Mouse (Mus musculus) hematopoietic stem cell, adult 5-6 weeks (primary cell): ENCODE measurements around the gene Sfswap. TPM values are rescaled to one million over a fixed set of nuclear protein-coding genes. Genes with fewer than 3 reads are reported as not detected.
A peak's percentile ranks its signal among the peaks of the same experiment; 100 is the strongest.

ENCODE experiments used
- ATAC-seq, 2 experiments: fragments of 125-278 bp in 1 of 2; replicated peaks in 1 of 2; 2 replicates each; pipeline ENCODE4 v1.8.0; 2016 to 2017; ENCODE audit warnings: inconsistent platforms in 2 of 2, mild to moderate bottlenecking in 2 of 2, moderate number of reproducible peaks in 2 of 2, low read depth in 1 of 2, moderate TSS enrichment in 1 of 2; ENCODE audit not compliant: low FRiP score in 2 of 2, poor library complexity in 2 of 2, severe bottlenecking in 2 of 2, insufficient read depth in 1 of 2, low TSS enrichment in 1 of 2
- total RNA-seq: library from RNA; stranded (forward); fragments of 172-1452, 232-1000 nt; gene quantifications from 2 replicates; pipeline ENCODE4 v1.2.3, GENCODE M21; 2017

Gene Sfswap
- 72.3 and 75.2 TPM in 2 replicates for total RNA-seq

DNA sequence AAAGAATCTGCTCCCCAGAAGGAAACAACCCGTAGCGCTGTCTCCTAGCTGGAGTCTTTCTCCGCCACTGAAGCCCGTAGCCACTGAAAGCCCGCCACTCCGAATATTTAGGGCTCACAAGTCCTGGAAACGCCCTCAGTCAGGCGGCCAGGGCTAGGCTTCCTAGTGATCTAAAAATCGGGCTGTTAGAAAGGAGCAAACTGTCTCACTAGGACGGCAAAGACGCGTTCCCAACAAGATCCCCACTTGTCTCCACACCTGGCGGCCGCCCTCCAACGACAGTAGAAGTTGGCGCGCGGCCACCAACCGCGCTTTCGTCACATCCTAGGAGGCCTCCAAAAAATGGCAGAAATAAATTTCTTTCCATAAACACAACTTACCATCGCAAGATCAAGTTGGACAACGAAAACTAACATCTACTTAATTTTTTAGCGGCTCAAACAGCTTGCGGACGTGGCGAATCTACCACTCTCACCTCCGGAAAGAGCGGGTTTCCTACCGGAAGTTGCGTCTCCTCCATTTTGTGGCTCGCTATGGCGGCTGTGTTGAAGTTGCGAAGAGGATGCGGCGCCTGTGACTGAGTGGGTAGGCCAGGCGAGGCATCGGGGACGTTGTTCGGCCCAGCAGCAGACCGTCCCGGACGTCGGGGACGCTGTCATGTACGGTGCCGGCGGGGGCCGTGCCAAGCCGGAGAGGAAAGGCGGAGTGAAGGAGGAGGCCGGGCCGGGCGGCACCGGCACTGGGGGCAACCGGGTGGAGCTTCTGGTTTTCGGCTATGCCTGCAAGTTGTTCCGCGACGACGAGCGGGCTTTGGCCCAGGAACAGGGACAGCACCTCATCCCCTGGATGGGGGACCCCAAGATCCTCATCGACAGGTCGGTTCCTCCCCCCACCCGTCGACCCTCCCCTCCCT is at the start of gene Sfswap:
Gene Sfswap (plus strand): TSS at position 500 of the 913 bp plus-strand sequence.
- ATAC-seq = peak; percentile 58 to 85

DNA sequence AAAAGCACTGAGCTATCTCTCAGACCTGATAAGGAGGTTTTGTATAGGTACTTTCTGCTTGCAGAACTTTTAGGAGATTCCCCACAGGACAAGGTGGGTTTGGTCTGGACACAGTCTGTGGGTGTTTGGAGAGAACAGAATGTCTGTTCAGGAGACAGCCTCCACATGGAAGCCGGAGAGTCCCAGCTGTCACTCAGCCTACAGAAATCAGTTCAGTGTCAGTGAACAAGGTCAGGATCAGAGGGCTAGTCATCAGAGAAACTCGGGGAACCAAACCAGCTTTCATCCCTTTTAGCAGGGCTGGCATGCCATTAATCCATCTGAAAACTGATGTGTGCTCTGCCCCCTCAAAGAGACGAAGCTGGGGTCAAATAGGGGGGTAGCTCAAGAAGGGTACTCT is 48.5 kb upstream of the Sfswap start:
- ATAC-seq = no peak

DNA sequence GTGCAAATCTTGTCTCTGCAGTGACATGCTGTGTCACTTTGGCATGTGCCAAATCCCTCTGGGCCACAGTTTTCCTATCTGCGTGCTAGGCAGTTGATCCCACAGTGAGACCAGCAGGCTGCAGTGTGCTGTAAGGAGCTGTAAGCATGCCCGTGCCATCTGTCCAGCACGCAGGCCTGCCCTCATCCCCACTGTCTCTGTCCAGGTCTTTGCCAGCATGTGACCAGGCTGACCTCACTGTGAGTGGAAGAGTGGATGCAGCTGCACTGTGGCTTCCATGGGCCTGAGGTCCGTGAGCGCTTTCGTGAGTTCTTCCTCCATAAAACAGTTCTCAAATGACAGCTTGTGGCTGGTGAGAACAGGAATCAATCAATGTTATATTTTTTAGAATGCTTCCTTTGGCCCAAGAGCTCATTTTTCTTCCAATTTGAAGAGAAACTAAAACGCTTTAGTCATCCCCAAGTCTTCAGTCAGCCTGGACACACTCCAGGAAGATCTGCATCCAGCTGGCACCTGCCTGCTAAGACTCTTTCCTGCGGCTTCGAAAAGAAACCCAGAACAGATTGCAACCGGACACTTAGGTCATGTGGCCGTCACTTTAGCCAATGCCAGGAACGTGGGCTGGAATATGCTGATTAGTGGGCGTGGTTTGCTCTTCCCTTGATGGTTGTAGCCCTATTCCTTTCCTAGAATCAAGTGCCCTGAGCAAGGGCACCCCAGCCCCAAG is 46.1 kb upstream of the Sfswap start:
- ATAC-seq = peak; percentile 76 to 84

DNA sequence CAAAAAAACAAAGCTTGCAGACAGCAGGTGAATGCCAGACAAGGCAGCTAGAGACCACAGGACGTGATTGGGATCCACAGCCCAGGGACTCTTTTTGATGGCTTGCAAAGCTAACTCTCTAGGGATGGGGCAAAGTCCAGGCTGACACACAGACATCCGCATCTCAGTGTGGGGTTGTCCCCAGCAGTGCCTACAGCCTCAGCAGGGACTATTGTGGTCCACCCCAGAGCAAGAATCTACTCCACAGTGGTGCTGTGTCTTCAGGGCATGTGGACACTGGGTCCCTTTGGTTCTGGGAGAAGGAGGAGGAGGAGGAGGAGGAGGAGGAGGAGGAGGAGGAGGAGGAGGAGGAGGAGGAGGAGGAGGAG is 45.5 kb upstream of the Sfswap start:
- ATAC-seq = peak; percentile 8 to 18; a peak in 2 of 4 replicates

DNA sequence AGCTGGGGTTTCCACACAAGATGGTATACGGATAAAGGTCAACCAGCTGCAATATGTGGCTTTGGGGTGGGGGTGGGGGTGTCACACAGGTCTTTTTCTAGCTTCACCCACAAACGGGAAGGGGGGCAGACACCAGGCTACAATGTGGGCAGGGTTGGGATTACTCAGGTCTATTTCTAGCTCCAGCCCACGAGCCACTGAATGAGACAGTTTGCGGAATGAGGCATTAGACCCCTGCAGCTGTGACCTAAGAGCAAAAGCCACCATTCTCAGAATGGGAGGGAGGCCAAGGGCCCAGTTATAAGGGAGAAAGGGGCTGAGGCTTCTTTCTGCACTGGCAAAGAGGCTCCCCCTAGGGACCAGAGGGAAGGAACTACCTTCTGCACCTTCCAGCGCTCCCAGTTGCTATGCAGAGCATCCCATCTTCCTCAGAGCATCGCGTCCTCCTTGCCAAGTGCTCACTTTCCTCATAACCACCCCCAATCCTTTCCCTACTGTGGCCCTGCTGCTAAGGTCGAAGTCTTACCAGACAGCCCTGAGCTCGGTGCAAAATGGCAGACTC is 44.4 kb upstream of the Sfswap start:
- peak in 1 of 2 experiments; percentile 1; a peak in 1 of 4 replicates for ATAC-seq

DNA sequence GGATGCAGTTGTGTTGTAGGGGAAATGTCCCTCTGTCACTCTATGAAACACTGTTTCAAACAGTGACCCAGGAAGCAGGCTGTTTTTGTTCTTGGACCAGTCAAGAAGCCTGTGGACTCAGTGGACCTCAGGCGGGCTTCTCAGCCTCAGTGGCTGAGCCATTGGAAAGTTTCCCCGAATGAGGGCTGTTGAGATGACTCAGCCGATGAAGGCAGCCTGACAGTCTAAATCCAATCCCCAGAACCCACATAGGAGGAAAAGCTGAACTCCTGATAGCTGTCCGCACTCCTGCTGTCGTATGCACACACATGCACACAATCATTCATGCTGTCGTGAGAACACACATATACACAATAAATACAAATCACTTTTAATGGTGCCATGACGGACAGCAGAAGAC is 42.9 kb upstream of the Sfswap start:
- ATAC-seq = no peak

DNA sequence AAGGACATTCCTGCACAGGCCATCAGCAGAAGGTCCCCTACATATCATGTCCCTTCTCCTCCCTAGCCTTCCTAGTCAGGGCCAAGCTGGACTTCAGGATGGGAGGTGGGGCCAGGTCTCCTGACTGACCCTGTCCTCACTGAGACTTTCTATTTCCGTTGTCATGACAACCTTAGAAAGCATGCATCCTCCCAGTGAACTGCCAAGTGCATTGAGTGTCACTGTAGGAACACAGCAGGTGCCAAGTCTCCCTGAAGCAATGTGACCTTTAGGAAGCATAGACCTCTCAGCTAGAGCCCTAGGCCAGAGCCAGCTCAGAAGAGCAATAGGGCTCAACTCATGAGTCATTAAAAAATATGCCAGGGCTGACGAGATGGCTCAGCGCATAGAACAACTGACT is 42.5 kb upstream of the Sfswap start:
- ATAC-seq = no peak

DNA sequence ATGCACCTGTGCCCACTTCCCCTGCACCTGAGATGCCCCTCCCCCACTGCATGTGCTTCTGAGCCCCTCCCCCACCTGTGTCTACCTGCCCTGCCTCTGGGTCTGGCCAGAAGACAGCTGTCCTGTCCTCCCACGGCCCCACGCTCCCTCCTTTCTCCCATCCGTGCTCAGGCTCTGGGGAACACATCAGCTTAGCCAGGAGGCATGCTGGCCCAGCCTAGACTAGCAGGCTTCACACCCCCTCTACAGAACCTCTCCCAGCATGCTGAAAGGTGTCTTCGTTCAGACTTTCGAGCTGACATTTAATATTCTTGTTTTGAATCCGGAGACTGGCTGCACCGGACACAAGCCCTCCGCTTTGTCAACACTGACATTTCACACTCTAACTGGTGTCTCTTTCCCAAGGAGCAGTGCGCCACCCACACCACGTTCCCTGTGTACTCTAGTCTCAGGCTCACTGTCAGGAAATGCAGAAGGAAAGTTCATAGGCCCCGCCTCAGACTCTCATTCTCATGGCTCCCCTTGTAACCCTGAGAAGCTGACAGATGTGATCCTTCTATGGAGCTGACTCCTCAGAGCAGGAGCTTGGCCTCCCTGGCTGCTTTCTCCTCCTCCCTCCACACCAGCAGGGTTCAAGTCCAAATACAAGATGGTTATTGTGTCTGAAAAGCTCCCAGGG is 40.1 kb upstream of the Sfswap start:
- ATAC-seq = no peak

DNA sequence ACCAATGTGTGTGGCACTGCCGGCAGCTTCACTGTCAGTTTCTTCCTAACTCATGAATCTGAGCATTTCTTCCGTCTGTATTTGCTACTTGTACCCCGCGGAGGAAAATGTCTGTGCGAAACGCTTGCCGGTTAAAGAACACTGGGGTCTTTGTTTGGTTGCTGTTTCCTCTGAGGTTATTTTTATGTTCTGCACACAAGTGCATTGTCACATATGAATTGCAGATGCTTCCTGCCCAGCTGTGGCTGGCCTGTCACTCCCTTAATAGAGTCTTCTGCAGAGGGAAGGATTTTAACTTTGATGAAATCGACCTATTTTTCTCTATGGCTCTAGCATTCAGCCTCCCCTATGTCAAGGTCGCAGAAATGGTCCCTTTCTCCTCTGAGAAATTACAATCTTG is 37.4 kb upstream of the Sfswap start:
- peak; percentile 40 to 57 for ATAC-seq

DNA sequence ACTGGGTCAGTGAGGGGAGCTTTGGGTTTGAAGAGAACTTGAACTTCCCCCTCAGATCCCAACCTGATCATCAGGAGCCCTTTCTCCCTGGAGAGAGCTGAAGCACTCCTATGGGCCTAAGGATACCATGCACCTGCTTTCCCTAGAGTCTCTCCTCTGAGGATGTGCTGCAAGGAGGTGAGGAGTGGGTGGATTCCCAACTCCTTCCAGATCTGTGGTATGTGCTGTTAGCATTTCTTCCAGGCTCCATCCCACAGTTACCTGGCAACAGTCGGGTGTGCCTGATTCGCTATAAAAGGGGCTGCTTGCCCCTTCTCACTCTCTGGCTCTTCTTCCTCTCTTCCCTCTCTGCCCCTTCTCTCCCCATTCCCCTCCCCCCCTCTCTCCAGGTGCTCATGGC is 35.2 kb upstream of the Sfswap start:
- ATAC-seq = no peak

DNA sequence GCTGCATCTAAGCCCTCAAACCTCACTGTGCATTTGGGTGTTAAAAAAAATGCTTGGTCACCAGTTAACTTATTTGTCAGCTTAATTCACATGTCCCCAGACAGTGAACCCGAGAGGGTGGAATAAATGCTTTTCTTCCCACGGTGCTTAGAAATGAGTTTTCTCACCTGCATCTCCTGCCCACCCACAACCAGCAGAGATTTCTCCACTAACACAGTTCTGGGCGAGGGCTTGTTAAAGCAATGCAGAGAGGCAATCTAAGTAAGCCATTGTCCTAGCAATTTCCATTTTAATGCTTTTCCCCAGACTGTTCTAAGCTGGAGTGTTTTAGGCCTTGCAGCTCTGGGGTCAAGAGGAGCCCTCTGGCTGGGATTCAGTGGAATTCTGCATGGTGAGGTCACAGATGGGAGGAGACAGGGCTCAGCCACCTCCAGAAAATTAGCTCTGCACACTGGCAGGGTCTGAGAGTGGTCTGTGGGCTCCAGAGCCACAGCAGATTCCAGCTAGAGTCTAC is 25.4 kb upstream of the Sfswap start:
- no peak for ATAC-seq

DNA sequence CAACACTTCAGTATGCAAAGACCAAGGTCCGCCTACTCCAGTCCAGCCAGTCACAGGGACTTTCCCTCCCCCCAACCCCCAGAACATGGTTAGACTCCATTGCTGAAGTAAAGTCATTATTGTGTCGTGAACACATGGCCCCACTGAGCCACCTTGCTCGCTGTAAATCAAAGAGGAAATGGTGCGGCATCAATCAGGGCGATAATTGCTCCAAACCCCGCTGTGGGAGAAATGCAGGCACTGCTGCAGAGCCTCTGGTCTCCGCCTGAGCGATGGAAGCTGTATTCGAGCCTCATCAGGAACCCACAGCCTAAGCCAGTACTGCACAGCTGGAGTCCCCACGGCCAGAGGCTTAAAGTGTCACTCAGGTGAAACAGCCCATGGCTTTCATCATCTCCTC is 11.1 kb upstream of the Sfswap start:
- ATAC-seq = 0 out of 4 replicates have a peak, but pooled peaks of 1 of the 2 experiments have one; percentile 29

DNA sequence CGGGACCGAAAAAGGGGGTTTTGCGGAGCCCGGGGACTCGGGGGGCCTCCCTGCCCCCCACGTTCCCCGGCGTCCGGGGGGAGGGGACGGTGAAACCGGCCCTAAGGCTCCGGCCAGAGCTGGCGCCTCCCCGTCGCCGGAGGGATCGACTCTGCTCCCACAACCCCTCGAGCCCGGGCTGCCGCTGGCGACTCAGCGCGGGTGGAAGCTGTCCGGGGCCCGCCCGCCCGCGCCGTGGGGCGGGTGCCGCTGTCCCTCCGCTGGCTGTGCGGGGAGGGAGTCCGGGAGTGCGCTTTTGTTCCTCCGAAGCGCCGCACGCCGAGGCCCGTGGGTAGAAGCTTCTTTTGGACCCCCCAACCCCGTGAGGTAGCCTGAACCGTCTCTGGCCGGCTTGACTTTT is 650 bp downstream of the Sfswap start:
- peak in 1 of 2 experiments; percentile 30; a peak in 1 of 4 replicates for ATAC-seq

DNA sequence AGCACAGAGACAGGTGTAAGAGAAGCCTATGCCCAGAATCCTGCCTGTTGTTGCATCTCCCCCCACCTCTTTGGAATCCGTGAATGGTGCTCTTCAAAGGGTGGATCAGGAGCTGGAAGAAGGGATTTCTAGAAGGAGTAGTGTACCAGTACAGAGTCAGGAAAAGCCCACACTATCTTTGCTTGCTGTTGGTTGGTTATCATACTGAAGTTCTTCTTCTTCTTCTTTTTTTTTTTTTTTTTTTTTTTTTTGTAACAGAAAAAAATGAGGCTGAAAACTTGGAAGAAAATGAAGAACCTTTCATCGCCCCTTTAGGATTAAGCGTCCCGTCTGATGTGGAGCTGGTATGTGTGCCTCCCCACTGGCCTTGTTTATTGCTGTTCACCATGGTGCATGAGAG is 5.9 kb downstream of the Sfswap start:
- no peak for ATAC-seq

DNA sequence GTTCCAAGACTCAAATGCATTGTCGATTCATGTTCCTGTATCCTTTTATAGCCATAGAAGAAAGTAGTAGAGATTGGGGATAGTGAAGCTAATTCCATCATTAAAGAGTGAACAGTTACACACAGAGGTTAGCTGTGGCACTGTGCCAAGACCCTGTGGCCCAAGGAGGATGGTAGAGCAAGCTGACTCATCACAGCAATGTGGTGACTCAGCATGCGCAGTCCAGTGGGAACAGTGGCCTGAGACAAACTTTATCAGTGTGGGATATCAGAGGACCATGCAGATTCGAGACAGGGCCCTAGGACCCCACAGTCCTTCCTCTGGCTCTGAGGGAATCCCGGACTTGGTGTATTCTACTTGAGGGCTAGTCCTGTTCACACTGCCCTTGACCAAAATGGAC is 17.2 kb downstream of the Sfswap start:
- ATAC-seq = no peak

DNA sequence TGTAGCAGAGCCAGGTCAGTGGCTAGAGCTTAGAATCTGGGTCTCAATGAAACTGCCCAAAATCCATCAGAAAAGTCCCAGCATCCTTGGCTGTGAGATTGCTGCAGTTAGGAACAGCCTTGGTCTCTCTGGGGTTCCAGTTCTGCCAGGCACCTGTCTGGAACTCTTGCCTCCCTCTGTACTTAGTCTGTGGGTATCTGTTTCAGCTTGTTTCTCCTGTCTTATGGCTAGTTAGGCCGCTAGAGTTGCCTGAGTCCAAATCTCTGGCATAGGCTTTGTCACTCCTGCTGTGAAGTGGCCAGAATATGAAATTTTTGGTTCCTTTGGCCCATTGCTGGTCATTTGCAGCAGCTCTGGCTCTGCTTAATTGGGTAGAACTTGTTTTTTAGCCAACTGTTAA is 17.8 kb downstream of the Sfswap start:
- no peak for ATAC-seq

DNA sequence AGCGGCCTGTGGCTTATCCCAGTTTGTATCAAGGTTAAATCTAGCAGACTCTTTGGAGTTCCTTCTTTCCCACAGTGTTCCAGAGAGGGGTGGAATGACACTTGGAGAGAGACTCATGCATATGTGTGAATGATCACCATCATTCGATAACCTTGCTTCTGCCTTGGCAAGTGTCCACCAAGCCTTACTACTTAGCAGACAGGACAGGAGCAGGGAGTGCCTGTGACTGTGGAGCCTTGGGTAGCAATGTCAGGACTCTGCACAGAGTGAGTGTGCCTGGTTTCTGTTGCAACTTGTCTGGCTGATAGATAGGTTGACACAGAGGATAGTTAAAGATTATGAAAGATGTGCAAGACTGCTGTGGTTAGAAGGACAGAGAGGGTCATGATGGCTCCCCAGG is 18.6 kb downstream of the Sfswap start:
- ATAC-seq = no peak
